Mouse (Mus musculus) lung, postnatal 0 days (tissue): ENCODE results near the gene Spin4.

Source experiments
- CTCF ChIP-seq: IDR thresholded peaks from 2 replicates; pipeline ENCODE4 v1.5.1; 2016; ENCODE audit warnings: antibody characterized with exemption, mild to moderate bottlenecking
- EP300 ChIP-seq: IDR thresholded peaks from 2 replicates; pipeline ENCODE4 v1.6.1; 2016; ENCODE audit warnings: antibody characterized with exemption, mild to moderate bottlenecking, control low read depth

DNA sequence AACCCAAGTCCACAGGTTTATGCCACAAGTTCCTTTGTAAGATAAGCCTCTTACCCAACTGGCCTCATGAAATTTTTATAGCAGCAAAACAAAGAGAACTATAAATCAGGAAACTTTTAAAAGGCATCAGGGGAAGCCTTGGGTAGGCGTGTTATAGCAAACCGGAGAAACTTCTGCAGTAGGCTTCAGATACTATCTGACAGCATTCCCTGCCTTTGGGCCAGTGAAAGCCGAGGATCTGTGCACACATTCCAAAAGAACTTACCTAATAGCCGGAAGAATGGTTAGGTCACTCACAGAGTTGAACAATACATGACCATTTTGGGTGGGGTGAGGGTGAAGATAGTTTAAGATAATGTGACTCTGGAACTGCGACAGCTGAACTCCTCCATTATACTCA, 1.4 kb upstream of the Spin4 start:
- no peak for TF ChIP-seq CTCF
- TF ChIP-seq EP300: no peak
